Mouse (Mus musculus): ENCODE measurements at regions not wholly inside any gene's neighbourhood (a gene's known extent, or its start where the extent isn't known, plus 50 kb on each side); places are given as distances from the start of the nearest gene placed in this dataset.

- H3K4me3 ChIP-seq: no peak overlapping the region
- no peak overlapping the region for H3K27ac ChIP-seq
- H3K4me1 ChIP-seq: no peaks in the 10 kb centered on the region
- H3K36me3 ChIP-seq: no peaks in the 10 kb centered on the region
- no peak overlapping the region for H3K9ac ChIP-seq
- H3K4me2 ChIP-seq: no peak overlapping the region
- ATAC-seq (ENCODE audit: insufficient number of reproducible peaks, low FRiP score, low TSS enrichment, low read depth): no peak
- H3K27me3 ChIP-seq: no peaks in the 10 kb centered on the region
- no peaks in the 10 kb centered on the region for H3K9me3 ChIP-seq
- 64% methylated on average over 1 of the region's 1 CpGs for WGBS
These were observed 260.3 kb downstream of the Aldoart1 start for GRCm38 (mm10) chr4:72592129-72592528.

GRCm38 (mm10) chr4:72574946-72575345 is 277.5 kb downstream of the Aldoart1 start:
- H3K4me2 ChIP-seq: no peak overlapping the region
- no peak overlapping the region for H3K27ac ChIP-seq
- no peak overlapping the region for H3K4me3 ChIP-seq
- H3K36me3 ChIP-seq: no peaks in the 10 kb centered on the region
- no peaks in the 10 kb centered on the region for H3K9me3 ChIP-seq
- 62% methylated on average over 1 of the region's 1 CpGs for WGBS
- no peaks in the 10 kb centered on the region for H3K4me1 ChIP-seq
- ATAC-seq (ENCODE audit: insufficient number of reproducible peaks, low FRiP score, low TSS enrichment, low read depth): no peak
- no peak overlapping the region for H3K9ac ChIP-seq
- no peaks in the 10 kb centered on the region for H3K27me3 ChIP-seq

GRCm38 (mm10) chr4:72571924-72572323 is 280.5 kb downstream of the Aldoart1 start:
- Histone ChIP-seq H3K9me3 (no peaks in the 10 kb centered on the region), H3K27me3 (no peaks in the 10 kb centered on the region), H3K4me2 (no peak overlapping the region), H3K4me3 (no peak overlapping the region), H3K27ac (no peak overlapping the region), H3K9ac (no peak overlapping the region), H3K4me1 (no peaks in the 10 kb centered on the region), H3K36me3 (no peaks in the 10 kb centered on the region)
- WGBS: 38% methylated on average over 2 of the region's 2 CpGs
- ATAC-seq (ENCODE audit: insufficient number of reproducible peaks, low FRiP score, low TSS enrichment, low read depth): no peak

GRCm38 (mm10) chr4:72565186-72565585 is 287.2 kb downstream of the Aldoart1 start:
- Histone ChIP-seq H3K4me2 (no peak overlapping the region), H3K4me3 (no peak overlapping the region), H3K27ac (no peak overlapping the region), H3K36me3 (no peaks in the 10 kb centered on the region), H3K27me3 (no peaks in the 10 kb centered on the region), H3K9me3 (no peaks in the 10 kb centered on the region), H3K9ac (no peak overlapping the region), H3K4me1 (no peaks in the 10 kb centered on the region)
- ATAC-seq (ENCODE audit: insufficient number of reproducible peaks, low FRiP score, low TSS enrichment, low read depth): no peak
- 84% methylated on average over 3 of the region's 3 CpGs for WGBS

- no peaks in the 10 kb centered on the region for H3K27me3 ChIP-seq
- no peak overlapping the region for H3K4me2 ChIP-seq
- no peaks in the 10 kb centered on the region for H3K4me1 ChIP-seq
- no peak overlapping the region for H3K4me3 ChIP-seq
- H3K9ac ChIP-seq: no peak overlapping the region
- no peak for ATAC-seq (ENCODE audit: insufficient number of reproducible peaks, low FRiP score, low TSS enrichment, low read depth)
- H3K9me3 ChIP-seq: no peaks in the 10 kb centered on the region
- H3K27ac ChIP-seq: no peak overlapping the region
- 10% methylated on average over 4 of the region's 4 CpGs for WGBS
- H3K36me3 ChIP-seq: no peaks in the 10 kb centered on the region
These were observed 289.3 kb downstream of the Aldoart1 start for GRCm38 (mm10) chr4:72562909-72563676.

- H3K27ac ChIP-seq: no peak overlapping the region
- no peak overlapping the region for H3K4me2 ChIP-seq
- H3K27me3 ChIP-seq: no peaks in the 10 kb centered on the region
- H3K4me3 ChIP-seq: no peak overlapping the region
- H3K9ac ChIP-seq: no peak overlapping the region
- H3K4me1 ChIP-seq: no peaks in the 10 kb centered on the region
- H3K9me3 ChIP-seq: no peaks in the 10 kb centered on the region
- H3K36me3 ChIP-seq: no peaks in the 10 kb centered on the region
- no peak for ATAC-seq (ENCODE audit: insufficient number of reproducible peaks, low FRiP score, low TSS enrichment, low read depth)
These were observed 298.2 kb downstream of the Aldoart1 start for GRCm38 (mm10) chr4:72554276-72554675.

GRCm38 (mm10) chr4:72534563-72534962 is 317.9 kb downstream of the Aldoart1 start:
- Histone ChIP-seq H3K36me3 (no peaks in the 10 kb centered on the region), H3K27me3 (no peaks in the 10 kb centered on the region), H3K4me1 (no peaks in the 10 kb centered on the region), H3K9me3 (no peaks in the 10 kb centered on the region), H3K9ac (no peak overlapping the region), H3K4me2 (no peak overlapping the region), H3K4me3 (no peak overlapping the region), H3K27ac (no peak overlapping the region)
- ATAC-seq (ENCODE audit: insufficient number of reproducible peaks, low FRiP score, low TSS enrichment, low read depth): no peak
- 50% methylated on average over 1 of the region's 1 CpGs for WGBS

- Histone ChIP-seq H3K4me2 (no peak overlapping the region), H3K4me3 (no peak overlapping the region), H3K9me3 (no peaks in the 10 kb centered on the region), H3K9ac (no peak overlapping the region), H3K4me1 (no peaks in the 10 kb centered on the region), H3K27me3 (no peaks in the 10 kb centered on the region), H3K27ac (no peak overlapping the region), H3K36me3 (no peaks in the 10 kb centered on the region)
- ATAC-seq (ENCODE audit: insufficient number of reproducible peaks, low FRiP score, low TSS enrichment, low read depth): no peak
These were observed 323.9 kb upstream of the Tle1 start for GRCm38 (mm10) chr4:72524630-72525029.

GRCm38 (mm10) chr4:72524100-72524499 is 323.4 kb upstream of the Tle1 start:
- no peak overlapping the region for H3K4me3 ChIP-seq
- no peak overlapping the region for H3K27ac ChIP-seq
- 47% methylated on average over 1 of the region's 1 CpGs for WGBS
- no peaks in the 10 kb centered on the region for H3K27me3 ChIP-seq
- H3K9ac ChIP-seq: no peak overlapping the region
- H3K4me1 ChIP-seq: no peaks in the 10 kb centered on the region
- ATAC-seq (ENCODE audit: insufficient number of reproducible peaks, low FRiP score, low TSS enrichment, low read depth): no peak
- H3K9me3 ChIP-seq: no peaks in the 10 kb centered on the region
- no peak overlapping the region for H3K4me2 ChIP-seq
- no peaks in the 10 kb centered on the region for H3K36me3 ChIP-seq

- Histone ChIP-seq H3K4me2 (no peak overlapping the region), H3K27ac (no peak overlapping the region), H3K4me1 (no peaks in the 10 kb centered on the region), H3K4me3 (no peak overlapping the region), H3K9ac (no peak overlapping the region), H3K9me3 (no peaks in the 10 kb centered on the region), H3K27me3 (no peaks in the 10 kb centered on the region), H3K36me3 (no peaks in the 10 kb centered on the region)
- ATAC-seq (ENCODE audit: insufficient number of reproducible peaks, low FRiP score, low TSS enrichment, low read depth): no peak
- 74% methylated on average over 1 of the region's 1 CpGs for WGBS
These were observed 310.5 kb upstream of the Tle1 start for GRCm38 (mm10) chr4:72511220-72511619.

GRCm38 (mm10) chr4:72481748-72482147 is 281.0 kb upstream of the Tle1 start:
- no peak overlapping the region for H3K9ac ChIP-seq
- H3K4me2 ChIP-seq: no peak overlapping the region
- ATAC-seq (ENCODE audit: insufficient number of reproducible peaks, low FRiP score, low TSS enrichment, low read depth): no peak
- H3K36me3 ChIP-seq: no peaks in the 10 kb centered on the region
- H3K27me3 ChIP-seq: no peaks in the 10 kb centered on the region
- H3K27ac ChIP-seq: no peak overlapping the region
- 43% methylated on average over 1 of the region's 1 CpGs for WGBS
- H3K4me1 ChIP-seq: no peaks in the 10 kb centered on the region
- no peaks in the 10 kb centered on the region for H3K9me3 ChIP-seq
- H3K4me3 ChIP-seq: no peak overlapping the region

- H3K27me3 ChIP-seq: no peaks in the 10 kb centered on the region
- no peak overlapping the region for H3K27ac ChIP-seq
- H3K9me3 ChIP-seq: no peaks in the 10 kb centered on the region
- H3K36me3 ChIP-seq: no peaks in the 10 kb centered on the region
- no peak for ATAC-seq (ENCODE audit: insufficient number of reproducible peaks, low FRiP score, low TSS enrichment, low read depth)
- H3K9ac ChIP-seq: no peak overlapping the region
- H3K4me3 ChIP-seq: no peak overlapping the region
- no peak overlapping the region for H3K4me2 ChIP-seq
- H3K4me1 ChIP-seq: no peaks in the 10 kb centered on the region
- WGBS: 73% methylated on average over 3 of the region's 3 CpGs
These were observed 279.8 kb upstream of the Tle1 start for GRCm38 (mm10) chr4:72480535-72480934.
